Mouse (Mus musculus) heart, postnatal 0 days (tissue): ENCODE results near the gene Mettl21a. TPM values are rescaled to one million over a fixed set of nuclear protein-coding genes. Genes with fewer than 3 reads are reported as not detected.
"Not testable (repeated sequence)": the region's sequence is repeated elsewhere in the genome, so short reads cannot be mapped to it uniquely, and the experiment has no call there.

Experiments
- ATAC-seq: fragments of 200-750 bp; cut with Nextera tagmentation; 2 replicates; pipeline ENCODE4 v1.8.0; 2017; ENCODE audit warnings: low read depth, moderate number of reproducible peaks, moderate library complexity; ENCODE audit not compliant: insufficient read depth
- DNase-seq: peaks from one replicate; pipeline ENCODE4 v3.0.0-alpha.2; 2016; ENCODE audit warnings: low spot score
- H3K27ac ChIP-seq: fragments of 300-500 bp; sonication (generic); 2 replicates; pipeline ENCODE4 v1.5.1; 2014; ENCODE audit warnings: low read depth, mild to moderate bottlenecking
- H3K27me3 ChIP-seq: fragments of 300-500 bp; sonication (generic); 2 replicates; pipeline ENCODE4 v1.6.1; 2014; ENCODE audit warnings: low read length, mixed read lengths; ENCODE audit not compliant: control insufficient read depth, insufficient read depth
- H3K36me3 ChIP-seq: fragments of 300-500 bp; sonication (generic); replicated peaks from 2 replicates; pipeline ENCODE4 v1.6.1; 2014; ENCODE audit warnings: low read length, mixed read lengths; ENCODE audit not compliant: control insufficient read depth, insufficient read depth
- H3K4me1 ChIP-seq: fragments of 300-500 bp; sonication (generic); 2 replicates; pipeline ENCODE4 v1.6.1; 2014; ENCODE audit warnings: antibody characterized with exemption; ENCODE audit not compliant: control insufficient read depth, insufficient read depth
- H3K4me2 ChIP-seq: fragments of 300-500 bp; sonication (generic); 2 replicates; pipeline ENCODE4 v1.6.1; 2014; ENCODE audit warnings: low read depth, mild to moderate bottlenecking, low read length, moderate library complexity
- H3K4me3 ChIP-seq: fragments of 300-500 bp; sonication (generic); 2 replicates; pipeline ENCODE4 v1.5.1; 2014; ENCODE audit warnings: low read depth, low read length
- H3K9ac ChIP-seq: fragments of 300-500 bp; sonication (generic); replicated peaks from 2 replicates; pipeline ENCODE4 v1.6.1; 2014; ENCODE audit warnings: low read depth, low read length, mixed read lengths
- H3K9me3 ChIP-seq: fragments of 300-500 bp; sonication (generic); replicated peaks from 2 replicates; pipeline ENCODE4 v1.6.1; 2016; ENCODE audit warnings: low read length; ENCODE audit not compliant: control insufficient read depth
- CTCF ChIP-seq: IDR thresholded peaks from 2 replicates; pipeline ENCODE4 v1.5.1; 2016; ENCODE audit warnings: antibody characterized with exemption, control low read depth, low read depth
- EP300 ChIP-seq: IDR thresholded peaks from 2 replicates; pipeline ENCODE4 v1.6.1; 2016; ENCODE audit warnings: antibody characterized with exemption, low read depth
- WGBS: fragments of 180-500 bp; shearing (Covaris S2); extraction: QIAGEN DNeasy Blood & Tissue Kit; methylation state at CpG from one replicate; pipeline ENCODE4 v1.1.7; 2014; 5-methylcytosine and 5-hydroxymethylcytosine counted together
- polyA plus RNA-seq: library from polyadenylated mRNA; unstranded; fragments of >200 nt; fragmentation: Nextera tagmentation; extraction: Ambion mirVana; gene quantifications from 2 replicates; pipeline ENCODE4 v1.2.1, GENCODE M21; 2015
- total RNA-seq: library from RNA; depleted of rRNA; stranded (reverse); fragments of >200 nt; gene quantifications from 2 replicates; pipeline ENCODE4 v1.2.3, GENCODE M21; 2014; ENCODE audit warnings: low replicate concordance

The Mettl21a gene
- total and polyA plus RNA-seq, 2 experiments from 2014 or later: 10.3 to 21.0 TPM

DNA sequence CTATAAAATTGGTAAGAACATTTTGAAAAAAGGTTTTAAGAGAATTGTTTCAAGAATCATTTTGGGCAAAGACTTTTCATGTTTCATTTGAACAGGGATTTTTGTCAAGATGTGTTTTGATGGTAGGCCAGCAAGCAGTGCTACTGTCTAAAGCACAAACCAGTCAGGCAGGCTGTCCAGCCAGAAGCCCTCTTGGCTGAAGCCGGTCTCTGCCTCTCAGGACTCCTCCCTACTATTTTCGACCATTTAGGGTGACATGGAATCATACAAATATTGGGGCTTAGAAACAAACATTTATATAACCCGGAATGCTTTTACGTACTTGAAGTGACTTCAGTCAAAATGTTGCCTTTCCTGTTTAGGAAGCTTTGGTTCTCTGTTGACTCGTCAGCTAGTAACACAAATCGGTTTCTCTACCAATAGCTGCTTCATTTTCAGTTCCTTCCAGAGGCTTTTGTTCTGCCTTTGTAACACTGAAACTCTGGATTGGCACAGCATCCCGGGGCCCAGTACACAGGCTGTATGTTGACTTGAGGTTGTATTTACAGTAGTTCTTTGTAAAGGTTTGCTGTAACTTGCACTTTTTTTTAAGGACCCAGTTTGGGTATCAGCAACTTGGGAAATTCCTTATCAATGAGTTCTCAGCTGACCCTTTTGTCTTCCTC is 16.5 kb downstream of the Mettl21a start:
- no peak overlapping the region for H3K9ac ChIP-seq
- WGBS: 80% methylated on average over 7 of the region's 7 CpGs
- peaks cover 12% of the 10 kb centered on the region; the same call in 1 of the 2 replicates for H3K4me1 ChIP-seq
- no peaks in the 10 kb centered on the region for H3K27me3 ChIP-seq
- TF ChIP-seq EP300 (no peak), CTCF (no peak)
- no peak overlapping the region for H3K4me2 ChIP-seq
- no peak overlapping the region for H3K27ac ChIP-seq
- no peak overlapping the region for H3K4me3 ChIP-seq
- no peaks in the 10 kb centered on the region for H3K9me3 ChIP-seq
- peaks cover 33% of the 10 kb centered on the region; the same call in 1 of the 2 replicates for H3K36me3 ChIP-seq
- ATAC-seq: no peak
- DNase-seq: no peak

DNA sequence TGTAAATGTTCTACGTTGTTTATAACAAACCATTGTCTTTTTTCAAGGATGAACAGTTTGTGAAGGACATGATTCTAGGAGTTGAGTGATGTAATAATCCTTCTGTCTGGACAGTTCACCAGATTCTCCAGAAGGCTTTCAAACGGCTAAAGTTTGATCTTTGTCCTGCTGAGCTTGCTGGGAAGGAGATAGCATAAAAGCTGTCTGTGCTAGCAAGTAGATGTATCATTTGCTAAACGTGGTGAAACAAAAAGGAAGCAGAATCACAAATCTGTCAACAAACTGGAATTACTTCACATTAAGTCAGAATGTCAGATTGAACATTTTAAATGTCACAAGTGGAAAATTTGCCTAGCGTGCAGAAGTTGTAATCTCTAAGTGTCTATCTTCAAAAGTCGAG is 18.1 kb downstream of the Mettl21a start:
- H3K36me3 ChIP-seq: peaks cover 32% of the 10 kb centered on the region; the same call in 1 of the 2 replicates
- no peak overlapping the region for H3K9ac ChIP-seq
- 42% methylated on average over 5 of the region's 5 CpGs for WGBS
- TF ChIP-seq EP300 (no peak), CTCF (no peak)
- no peak overlapping the region for H3K4me3 ChIP-seq
- ATAC-seq (no peak), DNase-seq (no peak)
- H3K27me3 ChIP-seq: no peaks in the 10 kb centered on the region
- H3K9me3 ChIP-seq: no peaks in the 10 kb centered on the region
- peaks cover 17% of the 10 kb centered on the region for H3K4me1 ChIP-seq
- no peak overlapping the region for H3K27ac ChIP-seq
- H3K4me2 ChIP-seq: no peak overlapping the region

DNA sequence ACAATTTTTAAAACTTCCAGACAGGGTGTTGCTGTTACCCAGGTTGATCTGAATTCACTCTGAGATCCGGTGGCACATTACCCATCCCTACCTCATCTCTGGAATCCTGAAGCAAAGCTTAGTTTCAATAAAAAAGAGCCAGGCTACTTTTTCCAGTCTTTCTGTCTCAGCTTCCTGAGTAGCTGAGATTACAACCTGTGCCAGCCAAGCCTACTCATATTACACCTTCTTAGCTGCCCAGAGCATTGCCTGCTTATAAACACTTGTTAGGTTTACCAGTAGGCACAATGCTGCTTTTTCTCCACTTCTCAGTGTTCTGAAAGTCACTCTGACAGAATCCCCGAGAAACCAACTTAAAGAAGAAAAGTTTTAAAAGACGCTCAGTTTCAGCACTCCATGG is 38.2 kb downstream of the Mettl21a start:
- no peak overlapping the region for H3K4me3 ChIP-seq
- TF ChIP-seq CTCF: no peak
- TF ChIP-seq EP300: no peak
- H3K27me3 ChIP-seq: no peaks in the 10 kb centered on the region
- no peak overlapping the region for H3K9ac ChIP-seq
- peaks cover 57% of the 10 kb centered on the region for H3K36me3 ChIP-seq
- ATAC-seq (no peak), DNase-seq (no peak)
- H3K4me1 ChIP-seq: no peaks in the 10 kb centered on the region
- no peaks in the 10 kb centered on the region for H3K9me3 ChIP-seq
- no peak overlapping the region for H3K27ac ChIP-seq
- 90% methylated on average over 3 of the region's 3 CpGs for WGBS
- no peak overlapping the region for H3K4me2 ChIP-seq

DNA sequence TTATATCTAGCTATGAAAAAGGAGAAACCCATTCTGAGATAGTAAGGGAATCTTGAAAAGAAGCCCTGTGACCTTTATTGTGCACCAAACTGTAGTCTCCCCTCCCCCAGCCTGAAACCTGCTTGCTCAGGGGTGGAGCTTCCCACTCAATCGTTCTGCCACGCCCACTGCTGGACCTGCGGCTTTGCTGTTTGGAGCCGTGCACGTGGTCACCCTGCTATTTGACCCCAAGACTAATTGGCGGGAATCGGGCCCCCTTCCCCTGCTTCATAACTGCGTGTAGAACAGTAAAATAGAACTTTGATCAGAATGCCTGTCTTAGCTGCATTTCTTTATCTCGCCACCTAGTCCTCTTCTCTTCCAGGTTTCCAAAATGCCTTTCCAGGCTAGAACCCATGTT is 39.1 kb downstream of the Mettl21a start:
- H3K4me3 ChIP-seq, H3K9me3 ChIP-seq, H3K4me1 ChIP-seq, DNase-seq, H3K9ac ChIP-seq, ATAC-seq, H3K27ac ChIP-seq, H3K27me3 ChIP-seq, H3K4me2 ChIP-seq: not testable (repeated sequence)
- H3K36me3 ChIP-seq: peaks cover 57% of the 10 kb centered on the region
- WGBS: 73% methylated on average over 9 of the region's 9 CpGs

DNA sequence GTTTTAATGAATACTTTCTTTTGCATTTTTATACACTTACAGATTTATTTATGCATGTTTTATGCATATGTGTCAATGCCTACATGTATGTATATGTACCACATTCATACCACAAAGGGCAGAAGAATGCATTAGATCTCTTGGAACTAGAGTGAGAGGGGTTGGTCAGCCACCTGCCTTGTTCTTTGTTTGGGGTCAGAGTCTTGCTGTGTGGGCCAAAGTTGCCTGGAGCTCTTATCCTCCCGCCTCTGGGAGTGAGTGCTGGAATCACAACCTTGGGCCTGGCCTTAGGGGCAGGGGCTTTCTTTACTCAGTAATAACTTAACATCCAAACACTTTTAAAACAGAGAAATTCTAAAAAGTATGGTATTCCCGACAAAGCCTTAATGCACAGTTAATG is 40.3 kb downstream of the Mettl21a start:
- WGBS: 91% methylated on average over 2 of the region's 2 CpGs

GRCm38 (mm10) chr1:64576022-64576421 is 41.0 kb downstream of the Mettl21a start:
- TF ChIP-seq EP300 (no peak), CTCF (no peak)
- H3K9ac ChIP-seq: no peak overlapping the region
- H3K4me3 ChIP-seq: no peak overlapping the region
- H3K36me3 ChIP-seq: peaks cover 52% of the 10 kb centered on the region
- H3K27ac ChIP-seq: no peak overlapping the region
- H3K27me3 ChIP-seq: no peaks in the 10 kb centered on the region
- WGBS: 89% methylated on average over 7 of the region's 7 CpGs
- ATAC-seq (no peak), DNase-seq (no peak)
- H3K9me3 ChIP-seq: no peaks in the 10 kb centered on the region
- no peaks in the 10 kb centered on the region for H3K4me1 ChIP-seq
- H3K4me2 ChIP-seq: no peak overlapping the region

More for the DNA sequence above, 40.3 kb downstream of the Mettl21a start:
- Histone ChIP-seq H3K4me3 (no peak overlapping the region), H3K9me3 (no peaks in the 10 kb centered on the region), H3K9ac (no peak overlapping the region), H3K4me1 (no peaks in the 10 kb centered on the region), H3K27ac (no peak overlapping the region), H3K27me3 (no peaks in the 10 kb centered on the region), H3K4me2 (no peak overlapping the region), H3K36me3 (peaks cover 56% of the 10 kb centered on the region)
- no peak for TF ChIP-seq EP300
- TF ChIP-seq CTCF: no peak
- DNase-seq (no peak), ATAC-seq (no peak)
